Mouse (Mus musculus) kidney, adult 2 months (tissue): ENCODE measurements around the gene Zdhhc14. TPM values are rescaled to one million over a fixed set of nuclear protein-coding genes. Genes with fewer than 3 reads are reported as not detected.
A peak's percentile ranks its signal among the peaks of the same experiment; 100 is the strongest.

Source experiments
- DNase-seq: peaks from one replicate; pipeline ENCODE4 v3.0.0; 2021
- H3K27ac ChIP-seq: fragments of 200-500 bp; 2 replicates; pipeline ENCODE4 v1.5.1; 2012; ENCODE audit warnings: low read depth, low read length, control low read depth, inconsistent platforms; ENCODE audit not compliant: insufficient read depth
- H3K27me3 ChIP-seq: fragments of 200-500 bp; replicated peaks from 2 replicates; pipeline ENCODE4 v1.6.1; 2012; ENCODE audit warnings: mild to moderate bottlenecking, moderate library complexity, low read length, inconsistent platforms; ENCODE audit not compliant: control insufficient read depth, insufficient read depth
- H3K36me3 ChIP-seq: fragments of 200-500 bp; 2 replicates; pipeline ENCODE4 v1.6.1; 2012; ENCODE audit warnings: mild to moderate bottlenecking, moderate library complexity, low read length, inconsistent platforms; ENCODE audit not compliant: control insufficient read depth, insufficient read depth
- H3K4me1 ChIP-seq: fragments of 200-500 bp; 2 replicates; pipeline ENCODE4 v1.6.1; 2011; ENCODE audit warnings: low read length; ENCODE audit not compliant: control insufficient read depth, insufficient read depth
- H3K4me3 ChIP-seq: fragments of 200-500 bp; 2 replicates; pipeline ENCODE4 v1.5.1; 2011; ENCODE audit warnings: mild to moderate bottlenecking, low read depth, low read length, control low read depth; ENCODE audit not compliant: insufficient read depth
- CTCF ChIP-seq: fragments of 200-500 bp; conservative IDR thresholded peaks from 2 replicates; pipeline ENCODE4 v1.5.1; 2011; ENCODE audit warnings: low read depth, mild to moderate bottlenecking, control low read depth, low read length, moderate library complexity, mixed read lengths; ENCODE audit not compliant: insufficient read depth, insufficient read length
- POLR2A ChIP-seq: fragments of 200-500 bp; IDR thresholded peaks from one replicate; pipeline ENCODE4 v1.6.1; 2011; ENCODE audit warnings: low read depth, low read length, control low read depth
- WGBS: fragments of 180-500 bp; shearing (Covaris S2); methylation state at CpG from one replicate; pipeline ENCODE4 v1.1.7; 2018; 5-methylcytosine and 5-hydroxymethylcytosine counted together
- polyA plus RNA-seq: library from polyadenylated mRNA; depleted of rRNA; stranded (reverse); fragments of >200 nt; gene quantifications from 2 replicates; pipeline ENCODE4 v1.2.3, GENCODE M21; 2012

The Zdhhc14 gene
- polyA plus RNA-seq, 1 experiment: 2.1 TPM

- H3K36me3 ChIP-seq: no peaks in the 10 kb centered on the region
- no peak overlapping the region for H3K27ac ChIP-seq
- TF ChIP-seq CTCF (no peak), POLR2A (no peak)
- H3K4me1 ChIP-seq: no peaks in the 10 kb centered on the region
- H3K27me3 ChIP-seq: no peaks in the 10 kb centered on the region
- DNase-seq: no peak
- H3K4me3 ChIP-seq: no peak overlapping the region
- WGBS: 93% methylated on average over 5 of the region's 5 CpGs
Measured at GRCm38 (mm10) chr17:5730538-5730937, 238.2 kb downstream of the Zdhhc14 start.

GRCm38 (mm10) chr17:5733400-5733799 is 241.0 kb downstream of the Zdhhc14 start:
- Histone ChIP-seq H3K27me3 (no peaks in the 10 kb centered on the region), H3K4me1 (no peaks in the 10 kb centered on the region), H3K27ac (no peak overlapping the region), H3K4me3 (no peak overlapping the region), H3K36me3 (no peaks in the 10 kb centered on the region)
- 27% methylated on average over 7 of the region's 7 CpGs for WGBS
- peak; percentile 50 for DNase-seq
- TF ChIP-seq POLR2A (no peak), CTCF (peak; percentile 63)

DNA sequence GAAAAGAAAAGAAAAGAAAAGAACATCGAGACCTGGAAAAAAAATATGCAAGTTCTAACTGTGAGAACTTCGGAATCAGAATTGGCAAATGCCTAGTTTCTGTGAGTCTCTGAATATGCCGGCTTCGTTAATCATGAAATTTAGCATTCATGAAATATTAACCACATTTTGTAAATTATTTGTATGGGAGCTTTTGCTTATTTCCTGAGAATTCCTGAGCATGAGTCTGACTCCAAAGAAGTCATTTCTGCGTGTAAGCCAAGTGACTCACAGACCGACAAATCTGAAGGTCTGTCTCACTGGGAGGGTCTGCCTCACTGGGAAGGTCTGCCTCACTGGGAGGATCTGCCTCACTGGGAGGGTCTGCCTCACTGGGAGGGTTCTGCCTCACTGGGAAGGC is 248.7 kb downstream of the Zdhhc14 start:
- WGBS: 56% methylated on average over 6 of the region's 6 CpGs
- Histone ChIP-seq H3K27ac (peak overlapping the region; percentile 66; the same call in 1 of the 2 replicates), H3K4me3 (no peak overlapping the region), H3K4me1 (no peaks in the 10 kb centered on the region; the same call in 1 of the 2 replicates), H3K27me3 (no peaks in the 10 kb centered on the region), H3K36me3 (no peaks in the 10 kb centered on the region)
- DNase-seq: peak; percentile 53
- TF ChIP-seq CTCF (no peak), POLR2A (no peak)

- no peak overlapping the region for H3K4me3 ChIP-seq
- WGBS: 93% methylated on average over 5 of the region's 5 CpGs
- H3K27ac ChIP-seq: no peak overlapping the region
- TF ChIP-seq CTCF (no peak), POLR2A (no peak)
- DNase-seq: no peak
- no peaks in the 10 kb centered on the region for H3K36me3 ChIP-seq
- H3K4me1 ChIP-seq: no peaks in the 10 kb centered on the region; the same call in 1 of the 2 replicates
- H3K27me3 ChIP-seq: no peaks in the 10 kb centered on the region
Measured at GRCm38 (mm10) chr17:5744016-5744415, 251.7 kb downstream of the Zdhhc14 start.

GRCm38 (mm10) chr17:5746378-5746777 is 254.0 kb downstream of the Zdhhc14 start:
- WGBS: 77% methylated on average over 3 of the region's 3 CpGs
- Histone ChIP-seq H3K27ac (no peak overlapping the region), H3K4me3 (no peak overlapping the region), H3K4me1 (no peaks in the 10 kb centered on the region), H3K27me3 (no peaks in the 10 kb centered on the region), H3K36me3 (no peaks in the 10 kb centered on the region)
- TF ChIP-seq CTCF: no peak
- no peak for TF ChIP-seq POLR2A
- DNase-seq: no peak

GRCm38 (mm10) chr17:5747539-5748500 is 255.5 kb downstream of the Zdhhc14 start:
- no peak overlapping the region for H3K4me3 ChIP-seq
- no peak for TF ChIP-seq POLR2A
- TF ChIP-seq CTCF: no peak
- DNase-seq: no peak
- H3K27ac ChIP-seq: no peak overlapping the region
- H3K27me3 ChIP-seq: no peaks in the 10 kb centered on the region
- WGBS: 71% methylated on average over 16 of the region's 16 CpGs
- H3K4me1 ChIP-seq: no peaks in the 10 kb centered on the region
- H3K36me3 ChIP-seq: no peaks in the 10 kb centered on the region

- Histone ChIP-seq H3K4me1 (no peaks in the 10 kb centered on the region), H3K36me3 (no peaks in the 10 kb centered on the region), H3K4me3 (no peak overlapping the region), H3K27ac (no peak overlapping the region), H3K27me3 (no peaks in the 10 kb centered on the region)
- 9% methylated on average over 4 of the region's 4 CpGs for WGBS
- TF ChIP-seq POLR2A (no peak), CTCF (no peak)
- DNase-seq: peak; percentile 48
Measured at GRCm38 (mm10) chr17:5748501-5748894, 256.1 kb downstream of the Zdhhc14 start.
